Mouse (Mus musculus): Measurements from ENCODE around the gene March5. TPM values are rescaled to one million over a fixed set of nuclear protein-coding genes. Genes with fewer than 3 reads are reported as not detected.

The March5 gene
- polyA plus RNA-seq (2012; ENCODE audit: insufficient read depth, insufficient read length, missing spikeins), result 295 and 304 TPM in 2 replicates

GRCm38 (mm10) chr19:37207303-37208175 is at the start of gene March5:
March5 (plus strand) TSS chr19:37207543.
- Histone ChIP-seq H3K27ac (replicated peaks; ENCODE audit: low read depth, low read length) (peak within 1 kb of the TSS; percentile 93), H3K4me1 (ENCODE audit: control insufficient read depth, insufficient read depth, insufficient read length, low read length) (no peaks in the 10 kb centered on the region), H3K4me3 (ENCODE audit: insufficient read depth, low read depth, low read length) (peak within 1 kb of the TSS; percentile 77)

GRCm38 (mm10) chr19:37172096-37172495 is 35.2 kb upstream of the March5 start:
- H3K4me1 ChIP-seq (ENCODE audit: control insufficient read depth, insufficient read depth, insufficient read length, low read length), result no peaks in the 10 kb centered on the region
- H3K4me3 ChIP-seq (ENCODE audit: insufficient read depth, low read depth, low read length), result peak overlapping the region; percentile 78
- H3K27ac ChIP-seq (replicated peaks; ENCODE audit: low read depth, low read length), result peak overlapping the region; percentile 61

- peak overlapping the region; percentile 61 for H3K27ac ChIP-seq (replicated peaks; ENCODE audit: low read depth, low read length)
- peak overlapping the region; percentile 78 for H3K4me3 ChIP-seq (ENCODE audit: insufficient read depth, low read depth, low read length)
Observed at GRCm38 (mm10) chr19:37172566-37173130, 34.7 kb upstream of the March5 start.

GRCm38 (mm10) chr19:37173331-37174115 is 33.8 kb upstream of the March5 start:
- peak overlapping the region; percentile 78 for H3K4me3 ChIP-seq (ENCODE audit: insufficient read depth, low read depth, low read length)
- H3K27ac ChIP-seq (replicated peaks; ENCODE audit: low read depth, low read length), result peak overlapping the region; percentile 75
- no peaks in the 10 kb centered on the region for H3K4me1 ChIP-seq (ENCODE audit: control insufficient read depth, insufficient read depth, insufficient read length, low read length)

More at GRCm38 (mm10) chr19:37172566-37173130, 34.7 kb upstream of the March5 start:
- no peaks in the 10 kb centered on the region for H3K4me1 ChIP-seq (ENCODE audit: control insufficient read depth, insufficient read depth, insufficient read length, low read length)

GRCm38 (mm10) chr19:37174116-37174715 is 33.1 kb upstream of the March5 start:
- no peaks in the 10 kb centered on the region for H3K4me1 ChIP-seq (ENCODE audit: control insufficient read depth, insufficient read depth, insufficient read length, low read length)
- peak overlapping the region; percentile 75 for H3K27ac ChIP-seq (replicated peaks; ENCODE audit: low read depth, low read length)
- peak overlapping the region; percentile 78 for H3K4me3 ChIP-seq (ENCODE audit: insufficient read depth, low read depth, low read length)

- peak overlapping the region; percentile 78 for H3K4me3 ChIP-seq (ENCODE audit: insufficient read depth, low read depth, low read length)
- H3K27ac ChIP-seq (replicated peaks; ENCODE audit: low read depth, low read length), result peak overlapping the region; percentile 75
- H3K4me1 ChIP-seq (ENCODE audit: control insufficient read depth, insufficient read depth, insufficient read length, low read length), result no peaks in the 10 kb centered on the region
Observed at GRCm38 (mm10) chr19:37174716-37175435, 32.5 kb upstream of the March5 start.

GRCm38 (mm10) chr19:37175436-37175805 is 31.9 kb upstream of the March5 start:
- peak overlapping the region; percentile 62 for H3K27ac ChIP-seq (replicated peaks; ENCODE audit: low read depth, low read length)
- H3K4me1 ChIP-seq (ENCODE audit: control insufficient read depth, insufficient read depth, insufficient read length, low read length), result no peaks in the 10 kb centered on the region
- peak overlapping the region; percentile 78 for H3K4me3 ChIP-seq (ENCODE audit: insufficient read depth, low read depth, low read length)

- H3K4me1 ChIP-seq (ENCODE audit: control insufficient read depth, insufficient read depth, insufficient read length, low read length), result no peaks in the 10 kb centered on the region
- peak overlapping the region; percentile 62; the same call in 1 of the 2 replicates for H3K27ac ChIP-seq (replicated peaks; ENCODE audit: low read depth, low read length)
- peak overlapping the region; percentile 78 for H3K4me3 ChIP-seq (ENCODE audit: insufficient read depth, low read depth, low read length)
Observed at GRCm38 (mm10) chr19:37175919-37176318, 31.4 kb upstream of the March5 start.

- Histone ChIP-seq H3K27ac (replicated peaks; ENCODE audit: low read depth, low read length) (0 out of 2 replicates have a peak overlapping the region, but pooled peaks have one; percentile 42), H3K4me3 (ENCODE audit: insufficient read depth, low read depth, low read length) (peak overlapping the region; percentile 54), H3K4me1 (ENCODE audit: control insufficient read depth, insufficient read depth, insufficient read length, low read length) (no peaks in the 10 kb centered on the region)
Observed at GRCm38 (mm10) chr19:37176879-37177462, 30.4 kb upstream of the March5 start.

- H3K4me3 ChIP-seq (ENCODE audit: insufficient read depth, low read depth, low read length), result peak overlapping the region; percentile 45
- no peaks in the 10 kb centered on the region for H3K4me1 ChIP-seq (ENCODE audit: control insufficient read depth, insufficient read depth, insufficient read length, low read length)
- H3K27ac ChIP-seq (replicated peaks; ENCODE audit: low read depth, low read length), result no peak overlapping the region
Observed at GRCm38 (mm10) chr19:37177819-37178708, 29.3 kb upstream of the March5 start.

- Histone ChIP-seq H3K4me3 (ENCODE audit: insufficient read depth, low read depth, low read length) (no peak overlapping the region), H3K27ac (replicated peaks; ENCODE audit: low read depth, low read length) (no peak overlapping the region), H3K4me1 (ENCODE audit: control insufficient read depth, insufficient read depth, insufficient read length, low read length) (no peaks in the 10 kb centered on the region)
Observed at GRCm38 (mm10) chr19:37188366-37188948, 18.9 kb upstream of the March5 start.

- no peak overlapping the region for H3K4me3 ChIP-seq (ENCODE audit: insufficient read depth, low read depth, low read length)
- no peak overlapping the region for H3K27ac ChIP-seq (replicated peaks; ENCODE audit: low read depth, low read length)
- H3K4me1 ChIP-seq (ENCODE audit: control insufficient read depth, insufficient read depth, insufficient read length, low read length), result no peaks in the 10 kb centered on the region; the same call in 1 of the 2 replicates
Observed at GRCm38 (mm10) chr19:37192475-37193058, 14.8 kb upstream of the March5 start.
